Mouse (Mus musculus): Measurements from ENCODE around the gene Ring1.

The Ring1 gene

DNA sequence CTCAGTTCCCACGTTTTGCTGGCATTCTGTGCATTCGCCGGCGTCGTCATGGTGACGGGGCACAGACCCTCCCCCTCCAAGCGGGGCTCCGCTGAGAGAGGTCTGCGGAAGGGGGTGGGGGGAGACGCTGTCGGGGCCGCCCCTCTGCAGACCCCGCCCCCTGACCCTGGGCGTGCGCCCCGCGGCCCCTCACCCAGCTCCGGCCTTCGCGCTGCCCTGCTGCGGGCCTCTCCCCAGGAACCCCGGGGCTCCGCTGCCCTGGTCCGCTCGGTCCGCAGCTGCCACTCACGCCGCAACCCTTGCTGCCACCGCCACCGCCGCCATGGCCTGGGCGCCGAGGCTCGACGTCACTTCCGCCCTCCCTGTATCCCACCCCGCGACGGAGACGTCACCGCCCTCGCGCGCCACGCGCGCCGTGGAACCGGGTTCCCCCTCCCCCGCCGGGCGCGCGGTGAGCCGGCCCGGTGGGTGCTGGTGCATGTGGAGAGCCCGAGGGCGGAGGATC, at the start of gene Ring1:
TSS of gene Ring1 (minus strand) at position 364 of the 505 bp plus-strand sequence.
- DNase-seq (ENCODE audit: extremely low spot score, low spot score): peak; percentile 95

DNA sequence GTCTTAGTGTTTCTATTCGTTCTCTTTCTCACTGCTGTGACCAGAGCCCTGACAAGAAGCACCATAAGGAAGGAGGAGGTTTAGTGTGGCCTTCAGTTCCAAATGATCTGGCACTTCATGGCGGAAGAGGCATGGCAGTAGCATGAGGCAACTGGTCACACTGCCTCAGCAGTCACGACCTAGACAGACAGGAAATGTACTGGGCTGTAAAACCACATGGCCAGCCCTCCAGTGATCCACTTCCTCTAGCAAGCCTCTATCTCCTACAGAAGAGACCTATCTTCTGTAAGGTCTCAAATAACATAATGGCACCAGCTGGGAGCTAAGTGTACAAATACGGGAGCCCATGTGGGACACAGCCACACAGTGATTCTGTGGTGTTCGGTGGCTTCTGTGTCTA, 47.6 kb upstream of the Ring1 start:
- no peak for DNase-seq (ENCODE audit: extremely low spot score, low spot score)

DNA sequence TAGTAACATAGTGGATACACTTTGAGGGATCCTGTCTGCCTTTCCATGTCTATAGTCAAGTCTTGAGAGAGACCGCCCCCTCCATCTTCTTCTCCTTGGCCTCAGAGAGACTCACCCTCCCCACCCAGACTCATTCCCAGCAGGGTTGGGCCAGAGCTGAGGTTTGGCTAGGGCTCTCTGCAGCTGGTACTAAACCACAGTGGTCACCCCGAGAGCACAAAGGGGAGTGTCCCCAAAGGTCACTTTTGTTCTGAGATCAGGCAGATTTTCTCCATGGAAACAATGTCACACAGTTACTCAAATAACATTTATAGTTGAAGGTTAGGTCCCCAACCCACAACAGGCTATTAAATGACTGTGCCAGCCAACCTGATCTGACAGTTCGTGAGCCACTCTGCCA, 44.4 kb upstream of the Ring1 start:
- no peak for DNase-seq (ENCODE audit: extremely low spot score, low spot score)

DNA sequence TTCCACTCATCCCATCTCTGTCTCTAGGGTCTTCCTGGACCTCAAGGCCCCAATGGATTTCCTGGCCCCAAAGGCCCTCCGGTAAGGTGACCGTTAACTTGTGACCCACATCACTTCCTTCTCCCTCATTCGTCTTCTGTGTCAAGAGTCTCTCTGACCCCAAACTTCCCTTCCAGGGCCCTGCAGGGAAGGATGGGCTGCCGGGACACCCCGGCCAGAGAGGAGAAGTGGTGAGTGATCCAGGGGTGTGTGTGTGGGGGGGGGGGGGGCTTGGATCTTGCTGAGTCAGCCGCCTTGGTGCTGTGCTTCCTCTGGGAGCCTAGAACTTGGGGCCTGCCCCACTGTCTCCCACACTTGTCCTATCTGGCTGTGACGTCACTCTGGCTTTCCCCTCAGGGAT, 32.7 kb upstream of the Ring1 start:
- no peak for DNase-seq (ENCODE audit: extremely low spot score, low spot score)

DNA sequence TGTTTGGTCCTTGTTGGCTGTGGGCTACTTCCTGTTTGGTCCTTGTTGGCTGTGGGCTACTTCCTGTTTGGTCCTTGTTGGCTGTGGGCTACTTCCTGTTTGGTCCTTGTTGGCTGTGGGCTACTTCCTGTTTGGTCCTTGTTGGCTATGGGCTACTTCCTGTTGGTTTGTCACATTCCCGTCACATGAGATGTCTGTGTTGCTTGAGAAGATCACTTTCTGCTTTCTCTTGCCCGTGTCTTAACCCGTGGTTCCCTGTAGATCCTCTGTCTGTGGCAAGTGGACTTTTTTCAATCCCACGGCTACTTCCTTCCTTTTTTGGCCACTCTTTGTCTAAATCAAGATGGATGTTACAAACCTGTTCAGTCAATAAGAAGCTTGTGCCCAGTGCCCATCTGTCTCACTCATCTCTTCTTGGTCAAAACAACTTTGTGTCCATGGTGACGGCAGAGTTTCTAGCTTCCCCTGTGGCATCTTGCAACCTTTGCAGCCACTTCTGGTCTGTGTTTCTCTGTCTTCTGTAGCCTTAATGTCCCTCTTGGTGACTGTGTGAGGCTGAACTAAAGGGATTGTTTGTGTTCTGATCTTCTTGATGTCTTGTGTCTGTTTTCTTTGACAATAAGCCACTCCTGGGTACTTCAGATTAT, 23.0 kb upstream of the Ring1 start:
- no peak for DNase-seq (ENCODE audit: extremely low spot score, low spot score)

DNA sequence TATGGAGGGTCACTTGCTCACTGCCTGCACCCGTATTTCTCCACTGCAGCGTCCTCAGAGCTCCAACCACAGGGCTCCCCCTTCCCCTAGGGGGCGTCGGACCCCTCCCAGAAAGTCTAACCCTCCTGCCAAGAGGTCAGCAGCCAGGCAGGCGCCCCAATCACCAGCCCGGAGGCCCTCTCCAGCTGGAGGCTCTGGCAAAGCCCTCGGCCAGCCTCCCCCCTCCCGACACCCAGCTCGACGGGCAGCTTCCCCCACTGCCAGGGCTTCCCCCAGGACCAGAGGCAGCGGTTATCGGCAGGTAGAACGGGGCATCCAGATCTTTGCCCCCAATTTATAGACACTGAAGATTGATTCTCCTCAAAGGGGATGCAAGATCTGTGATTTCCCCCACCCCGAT, 21.5 kb upstream of the Ring1 start:
- no peak for DNase-seq (ENCODE audit: extremely low spot score, low spot score)

DNA sequence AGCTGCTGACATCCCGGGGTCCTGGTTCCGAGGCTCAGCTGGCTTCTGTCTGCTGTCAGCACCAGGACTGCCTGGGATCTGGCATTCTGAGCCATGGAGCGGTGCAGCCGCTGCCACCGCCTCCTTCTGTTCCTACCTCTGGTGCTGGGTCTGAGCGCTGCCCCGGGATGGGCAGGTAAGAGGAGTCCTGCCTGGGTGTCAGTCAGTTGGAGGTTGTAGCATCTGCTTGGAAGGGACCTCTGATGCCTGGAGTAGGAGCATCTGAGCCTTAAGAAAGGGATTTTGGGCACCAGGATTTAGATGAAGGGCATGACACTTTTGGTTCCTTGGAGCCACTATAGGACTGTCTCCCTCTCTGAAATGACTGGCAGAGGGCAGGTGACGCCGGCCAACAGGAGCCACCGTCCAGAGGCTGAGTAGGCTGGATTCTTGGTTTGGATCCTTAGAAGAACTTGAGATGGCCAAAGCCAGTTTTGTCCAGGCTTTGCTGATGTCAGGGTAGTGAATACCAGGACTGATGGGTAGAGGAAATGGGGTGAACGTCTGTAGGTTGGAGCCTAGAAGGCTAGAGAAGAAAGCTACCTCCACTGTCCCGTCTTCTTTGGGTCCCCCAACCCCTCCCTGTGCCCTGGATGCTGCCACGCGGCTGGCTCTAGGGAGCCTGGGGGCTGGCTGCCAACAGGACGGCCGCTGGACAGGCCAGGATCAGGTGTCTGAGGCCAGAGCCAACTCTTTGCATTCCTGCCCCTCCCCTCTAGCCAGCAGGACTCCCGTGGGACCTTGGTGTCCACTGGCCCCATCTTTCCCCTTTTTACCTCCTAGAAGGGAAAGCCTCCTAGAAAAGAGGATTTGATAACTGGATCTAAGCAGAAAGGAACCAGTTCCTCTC, 15.3 kb upstream of the Ring1 start:
- DNase-seq (ENCODE audit: extremely low spot score, low spot score): no peak

DNA sequence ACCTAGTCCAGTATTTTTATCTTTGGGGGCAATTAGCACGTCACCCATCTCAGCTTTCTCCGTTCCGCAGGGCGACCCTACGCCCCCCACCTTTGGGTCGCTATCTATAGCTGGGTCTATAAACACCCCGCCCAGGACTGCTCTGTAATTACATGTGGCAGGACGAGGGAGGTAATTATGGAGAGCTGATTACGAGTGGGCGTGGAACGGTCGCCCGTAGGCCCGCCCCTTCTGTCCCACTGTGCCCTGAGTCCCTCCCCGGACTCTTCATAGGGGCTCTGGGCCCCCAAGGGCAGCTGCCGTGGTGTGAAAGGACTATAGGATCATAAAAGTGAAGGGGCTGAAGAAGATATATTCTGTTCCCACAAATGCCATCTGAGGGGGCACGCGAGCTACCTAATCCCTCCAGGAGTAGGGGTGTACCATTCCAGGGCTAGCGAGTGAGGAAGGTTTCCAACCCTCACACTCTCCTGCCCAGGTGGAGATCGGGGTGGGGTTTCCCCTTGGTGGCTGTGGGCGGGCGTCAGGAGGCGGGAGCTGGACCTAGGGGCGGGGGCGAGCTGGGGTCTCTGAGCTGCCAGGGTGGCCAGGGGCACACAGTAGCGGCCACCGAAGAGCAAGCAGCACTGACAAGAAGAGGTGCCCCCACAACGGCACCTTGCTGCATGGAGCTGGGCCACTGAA, 14.5 kb upstream of the Ring1 start, which contains the start of gene Col11a2:
TSS of gene Col11a2 (plus strand) at position 560 of the 684 bp plus-strand sequence.
- DNase-seq (ENCODE audit: extremely low spot score, low spot score): no peak

DNA sequence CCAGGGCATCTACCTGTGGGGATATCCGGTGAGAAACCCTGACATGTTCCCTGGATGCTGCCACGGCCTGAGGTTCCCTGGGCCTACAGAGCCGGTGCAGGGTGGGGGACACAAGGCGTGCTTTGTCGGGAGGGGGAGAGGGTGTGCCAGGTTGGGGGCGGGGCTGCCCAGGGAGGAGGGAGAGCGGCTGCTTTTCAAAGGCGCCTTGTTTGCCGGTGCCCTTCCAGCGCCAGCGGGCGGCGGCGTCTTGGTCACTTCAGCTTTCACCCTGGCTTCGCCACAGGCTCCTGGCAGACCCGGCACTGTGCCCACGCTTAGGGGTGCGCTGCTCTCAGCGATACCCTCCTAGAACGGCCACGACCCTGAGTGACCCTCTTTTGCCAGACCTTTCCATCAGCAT, 14.0 kb upstream of the Ring1 start:
- DNase-seq (ENCODE audit: extremely low spot score, low spot score): no peak

DNA sequence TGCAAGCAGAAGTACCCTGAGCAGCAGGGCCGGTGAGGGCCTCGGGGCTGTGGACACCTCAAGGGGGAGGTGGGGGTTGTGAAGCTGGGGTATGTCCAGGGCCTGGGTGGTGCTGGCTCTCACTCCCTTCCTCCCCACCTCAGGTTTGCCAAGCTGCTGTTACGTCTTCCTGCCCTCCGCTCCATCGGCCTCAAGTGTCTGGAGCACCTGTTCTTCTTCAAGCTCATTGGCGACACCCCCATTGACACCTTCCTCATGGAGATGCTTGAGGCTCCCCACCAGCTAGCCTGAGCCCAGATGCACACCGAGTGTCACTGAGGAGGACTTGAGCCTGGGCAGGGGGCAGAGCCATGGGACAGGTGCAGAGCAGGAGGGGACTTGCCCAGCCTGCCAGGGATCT, 12.8 kb upstream of the Ring1 start:
- no peak for DNase-seq (ENCODE audit: extremely low spot score, low spot score)

DNA sequence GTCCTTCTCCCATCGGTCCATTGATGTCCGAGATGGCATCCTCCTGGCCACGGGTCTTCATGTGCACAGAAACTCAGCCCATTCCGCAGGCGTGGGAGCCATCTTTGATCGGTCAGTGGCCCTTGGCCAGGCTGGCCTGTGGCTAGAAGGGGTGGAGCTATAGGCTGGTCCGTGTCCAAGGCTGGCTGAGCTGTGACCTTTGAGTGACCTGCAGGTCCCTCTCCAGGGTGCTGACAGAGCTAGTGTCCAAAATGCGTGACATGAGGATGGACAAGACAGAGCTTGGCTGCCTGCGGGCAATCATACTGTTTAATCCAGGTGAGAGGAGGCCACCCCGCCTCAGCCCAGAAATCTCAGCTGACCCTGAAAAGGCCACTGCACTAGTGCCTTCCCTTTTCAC, 12.2 kb upstream of the Ring1 start:
- DNase-seq (ENCODE audit: extremely low spot score, low spot score): no peak

DNA sequence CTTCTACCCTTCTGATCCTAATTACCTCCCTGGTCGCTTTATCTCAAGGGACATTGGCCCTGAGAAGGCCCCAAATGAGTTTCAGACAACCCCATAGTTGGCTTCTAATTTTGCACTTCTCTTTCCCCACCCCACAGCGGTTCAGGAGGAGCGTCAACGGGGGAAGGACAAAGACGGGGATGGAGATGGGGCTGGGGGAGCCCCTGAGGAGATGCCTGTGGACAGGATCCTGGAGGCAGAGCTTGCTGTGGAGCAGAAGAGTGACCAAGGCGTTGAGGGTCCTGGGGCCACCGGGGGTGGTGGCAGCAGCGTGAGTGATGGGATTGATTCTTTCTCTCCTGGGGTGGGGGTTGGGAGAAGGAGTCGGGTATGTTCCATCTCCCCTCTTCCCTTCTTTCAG, 11.0 kb upstream of the Ring1 start:
- no peak for DNase-seq (ENCODE audit: extremely low spot score, low spot score)

DNA sequence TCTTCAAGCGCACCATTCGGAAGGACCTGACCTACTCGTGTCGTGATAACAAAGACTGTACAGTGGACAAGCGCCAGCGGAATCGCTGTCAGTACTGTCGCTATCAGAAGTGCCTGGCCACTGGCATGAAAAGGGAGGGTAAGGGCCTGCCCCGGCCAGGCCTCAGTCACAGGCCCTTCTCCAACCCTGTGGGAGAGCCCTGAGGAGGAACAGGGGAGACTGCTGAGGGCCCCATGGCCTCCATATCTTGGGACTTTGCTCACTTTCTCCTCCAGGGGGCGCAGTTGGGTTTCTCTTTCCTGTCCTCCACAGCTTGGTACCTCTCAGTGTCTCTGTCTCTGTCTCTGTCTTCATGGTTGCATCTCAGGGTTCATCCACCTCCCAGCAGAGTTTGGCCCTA, 9.6 kb upstream of the Ring1 start:
- DNase-seq (ENCODE audit: extremely low spot score, low spot score): peak; percentile 68

DNA sequence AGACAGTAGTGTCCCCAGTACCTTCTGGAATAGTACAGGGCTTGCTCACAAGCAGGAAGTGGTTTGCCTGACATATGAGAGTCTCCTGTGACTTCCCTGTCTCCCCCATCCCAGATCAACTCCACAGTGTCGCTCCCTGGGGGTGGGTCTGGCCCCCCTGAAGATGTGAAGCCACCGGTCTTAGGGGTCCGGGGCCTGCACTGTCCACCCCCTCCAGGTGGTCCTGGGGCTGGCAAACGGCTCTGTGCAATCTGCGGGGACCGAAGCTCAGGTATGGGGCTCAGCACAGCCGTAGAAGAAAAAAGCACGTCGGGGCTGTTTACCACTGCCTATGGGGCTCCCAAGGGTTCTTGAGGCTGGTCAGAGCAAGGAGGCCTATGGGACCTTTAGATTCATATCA, 9.0 kb upstream of the Ring1 start:
- no peak for DNase-seq (ENCODE audit: extremely low spot score, low spot score)

DNA sequence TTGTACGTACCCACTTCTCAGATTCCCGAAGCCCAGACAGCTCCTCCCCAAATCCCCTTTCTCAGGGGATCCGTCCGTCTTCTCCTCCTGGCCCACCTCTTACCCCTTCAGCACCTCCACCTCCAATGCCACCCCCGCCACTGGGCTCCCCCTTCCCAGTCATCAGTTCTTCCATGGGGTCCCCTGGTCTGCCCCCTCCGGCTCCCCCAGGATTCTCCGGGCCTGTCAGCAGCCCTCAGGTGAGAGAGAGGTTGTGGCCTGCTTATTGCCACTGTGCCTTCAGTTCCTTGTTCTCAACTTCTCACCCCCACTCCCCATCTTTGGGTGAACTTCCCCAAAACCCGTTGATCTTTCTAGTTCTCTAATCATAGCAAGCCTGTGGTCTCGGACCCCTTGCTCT, 8.3 kb upstream of the Ring1 start:
- DNase-seq (ENCODE audit: extremely low spot score, low spot score): no peak

DNA sequence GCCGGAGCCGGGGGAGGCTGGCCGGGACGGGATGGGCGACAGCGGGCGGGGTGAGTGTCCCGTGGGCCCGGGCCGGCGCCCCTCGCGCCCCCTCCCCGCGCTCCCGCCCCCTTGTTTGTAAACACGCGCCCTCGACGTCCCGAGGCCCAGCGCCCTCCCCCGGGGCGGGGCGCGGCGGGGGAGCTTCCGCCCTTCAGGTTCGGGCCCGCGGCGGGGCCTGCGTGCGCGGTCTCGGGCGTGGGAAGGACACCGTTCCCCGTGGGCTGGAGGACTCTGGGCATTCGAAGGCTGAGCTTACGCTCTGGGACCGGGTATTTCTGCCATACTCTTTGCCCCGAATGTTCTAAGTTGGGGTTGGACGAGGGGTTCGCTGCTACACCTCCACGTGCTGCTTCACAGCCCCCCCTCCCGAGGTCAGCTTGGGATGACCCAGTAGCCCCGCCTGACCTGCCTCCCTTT, 7.7 kb upstream of the Ring1 start:
- DNase-seq (ENCODE audit: extremely low spot score, low spot score): no peak

DNA sequence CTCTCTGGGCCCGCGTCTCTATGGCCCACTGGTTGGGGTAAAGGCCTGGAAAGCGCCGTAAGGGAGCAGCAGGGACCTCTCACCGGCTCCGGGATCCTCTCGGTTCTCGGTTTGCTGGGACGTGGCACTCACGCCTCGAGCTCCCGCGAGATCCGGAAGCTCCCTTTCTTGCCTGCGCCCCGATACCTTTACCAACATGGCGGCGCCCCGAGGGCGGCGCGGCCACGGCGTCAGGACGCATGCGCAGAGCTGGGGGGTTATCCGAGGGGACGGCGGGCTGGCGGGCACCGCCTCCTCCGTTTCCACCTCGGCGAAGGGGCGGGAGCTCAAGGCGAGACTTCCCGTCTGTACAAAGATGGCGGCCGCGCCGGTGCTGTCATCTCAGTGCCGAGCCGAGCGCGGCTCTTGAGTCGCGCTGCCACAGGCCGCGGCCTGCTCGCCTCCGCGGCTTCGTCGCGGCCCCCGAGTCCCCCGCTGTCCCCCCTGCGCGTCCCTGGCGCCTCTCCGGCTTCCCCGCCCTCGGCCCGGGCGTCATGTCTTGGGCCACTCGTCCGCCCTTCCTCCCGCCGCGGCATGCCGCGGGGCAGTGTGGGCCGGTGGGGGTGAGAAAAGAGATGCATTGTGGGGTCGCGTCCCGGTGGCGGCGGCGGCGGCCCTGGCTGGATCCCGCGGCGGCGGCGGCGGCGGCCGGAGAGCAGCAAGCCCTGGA, 7.1 kb upstream of the Ring1 start, which contains the start of the genes Slc39a7 and Rxrb:
TSS of gene Slc39a7 (minus strand) at position 218 of the 709 bp plus-strand sequence.
TSS of gene Rxrb (plus strand) at position 348 of the 709 bp plus-strand sequence.
- DNase-seq (ENCODE audit: extremely low spot score, low spot score): peak; percentile 100

DNA sequence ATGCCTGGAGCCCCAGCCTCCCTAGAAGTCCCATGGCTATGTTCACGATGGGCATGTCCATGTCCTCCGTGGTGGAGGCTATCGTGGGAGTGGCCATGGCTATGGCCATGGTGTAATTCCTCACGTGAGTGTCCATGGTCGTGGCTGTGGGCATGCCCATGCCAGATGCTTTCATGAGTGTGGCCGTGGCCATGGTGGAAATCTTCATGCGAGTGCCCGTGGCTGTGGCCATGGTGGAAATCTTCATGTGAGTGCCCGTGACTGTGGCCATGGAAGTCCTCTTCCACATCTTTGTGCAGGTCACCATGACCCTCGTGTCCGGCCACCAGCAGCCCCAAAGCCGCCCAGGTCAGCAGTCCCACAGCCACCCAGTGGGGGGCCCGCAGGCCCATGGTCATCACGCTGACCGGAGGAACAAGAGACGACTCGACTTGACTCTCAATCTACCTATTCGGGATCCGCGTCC, 6.4 kb upstream of the Ring1 start:
- no peak for DNase-seq (ENCODE audit: extremely low spot score, low spot score)

DNA sequence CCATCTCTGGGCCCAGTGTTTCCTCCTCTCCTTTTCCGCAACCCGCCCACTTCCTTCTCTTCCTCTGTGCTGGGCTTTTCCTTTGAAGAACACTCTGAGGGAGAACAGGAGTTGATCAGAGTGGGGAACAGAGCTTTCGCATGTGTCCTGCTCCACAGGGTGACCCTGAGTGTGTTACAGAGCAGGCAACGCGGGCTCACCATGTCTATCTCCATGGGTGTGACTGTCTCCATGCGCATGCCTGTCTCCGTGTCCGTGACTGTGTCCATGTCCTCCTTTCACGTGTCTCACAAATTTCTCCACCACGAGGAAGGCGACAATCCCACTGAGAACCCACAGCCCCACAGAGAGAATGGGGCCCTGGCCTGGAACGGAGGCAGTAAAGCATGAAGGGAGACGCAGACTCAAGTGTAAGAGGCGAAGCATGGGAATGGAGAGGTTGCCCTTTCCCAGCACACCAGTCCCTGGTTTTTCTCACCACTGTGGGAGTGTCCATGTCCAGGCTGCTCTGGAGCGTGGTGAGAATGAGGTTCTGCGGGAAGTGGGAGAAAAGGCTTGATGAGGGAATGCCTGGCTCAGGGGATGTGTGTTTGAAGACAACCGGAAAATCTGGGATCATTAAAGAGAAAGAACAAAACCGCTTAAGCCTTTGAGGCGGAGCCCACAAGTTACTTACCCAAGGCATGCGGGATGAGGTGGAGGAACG, 5.6 kb upstream of the Ring1 start:
- no peak for DNase-seq (ENCODE audit: extremely low spot score, low spot score)

DNA sequence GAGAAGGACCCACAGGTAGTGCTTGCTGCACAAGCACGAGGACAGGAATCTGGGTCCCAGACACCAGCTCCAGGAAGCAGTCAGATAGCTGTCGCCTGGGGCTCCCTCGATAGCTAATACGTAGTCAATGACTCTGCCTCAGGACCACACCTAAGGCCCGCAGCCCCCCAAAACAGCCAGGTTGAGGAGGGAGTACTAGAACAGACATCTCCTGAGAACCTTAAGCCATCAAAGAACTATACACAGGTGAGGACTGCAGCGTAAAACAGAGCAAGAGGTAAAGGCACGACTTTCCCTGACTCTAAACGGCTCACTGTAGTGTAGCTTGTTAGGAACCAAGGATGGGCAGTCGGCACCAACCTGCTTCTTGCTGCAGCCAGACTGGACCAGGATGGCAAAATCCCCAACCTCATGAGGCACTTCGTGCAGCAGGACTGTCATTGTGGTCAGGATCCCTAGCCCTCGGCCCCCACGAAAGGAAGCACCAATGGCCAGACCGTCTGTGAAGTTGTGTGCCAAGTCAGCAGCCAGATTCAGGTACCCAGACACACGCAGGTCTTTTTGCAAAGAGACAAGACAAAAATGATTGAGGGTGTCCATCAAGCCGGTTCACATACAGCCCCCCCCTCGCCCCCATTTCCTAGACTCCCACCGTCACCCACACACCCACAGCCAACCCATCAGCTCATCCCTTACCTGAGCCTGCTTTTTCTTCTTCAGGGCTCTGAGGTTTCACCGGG, 4.8 kb upstream of the Ring1 start:
- DNase-seq (ENCODE audit: extremely low spot score, low spot score): no peak
